Mouse (Mus musculus) common myeloid progenitor, adult 5-6 weeks (primary cell): ENCODE results near the gene Esyt1. TPM values are rescaled to one million over a fixed set of nuclear protein-coding genes. Genes with fewer than 3 reads are reported as not detected.

Experiments
- ATAC-seq: replicated peaks from 2 replicates; pipeline ENCODE4 v1.8.0; 2016; ENCODE audit warnings: low read depth, mild to moderate bottlenecking, moderate TSS enrichment, inconsistent platforms; ENCODE audit not compliant: poor library complexity, severe bottlenecking
- total RNA-seq: library from RNA; stranded (forward); fragments of 200-1000, 187-1606 nt; gene quantifications from 2 replicates; pipeline ENCODE4 v1.2.3, GENCODE M21; 2017

Gene Esyt1
- total RNA-seq, 1 experiment from 2014 or later = 76.6 TPM

DNA sequence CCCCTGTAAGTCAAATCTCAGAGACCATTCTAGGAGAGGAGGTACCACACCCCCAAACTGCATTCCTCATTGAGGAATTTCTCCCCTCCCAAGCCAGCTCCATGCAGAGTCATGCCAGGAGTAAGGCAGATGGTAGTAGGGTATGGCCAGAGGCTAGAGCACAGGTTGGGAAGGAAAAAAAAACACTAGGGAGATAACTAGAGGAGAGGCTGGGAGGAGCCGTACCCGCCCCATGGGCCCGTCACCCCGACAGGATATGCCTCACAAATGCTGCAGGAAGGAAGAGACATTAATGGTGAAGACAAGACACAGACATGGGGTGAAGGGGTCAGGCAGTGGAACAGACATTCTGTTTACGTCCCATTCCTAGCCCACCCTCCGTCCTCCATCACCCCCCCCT, 34.2 kb downstream of the Esyt1 start:
- no peak for ATAC-seq

DNA sequence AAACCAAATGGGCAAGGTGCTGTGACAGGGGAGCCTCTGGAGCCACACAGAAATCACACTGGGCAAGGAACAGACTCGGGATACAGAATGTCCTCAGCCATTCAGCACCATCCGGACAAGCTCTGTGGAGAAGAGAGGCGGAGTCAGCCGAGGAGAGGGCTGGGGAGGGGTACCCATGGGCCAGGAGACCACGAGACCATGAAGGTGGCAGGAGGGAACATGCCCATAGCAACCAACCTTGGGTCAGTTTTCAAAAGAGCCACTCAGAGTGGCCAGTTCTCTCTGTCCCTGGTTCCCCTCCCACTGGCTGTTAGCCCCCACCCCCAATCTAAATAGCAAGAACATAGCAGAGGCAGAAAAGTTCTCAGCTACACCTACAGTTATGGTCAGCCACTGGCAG, 34.8 kb downstream of the Esyt1 start:
- no peak for ATAC-seq

DNA sequence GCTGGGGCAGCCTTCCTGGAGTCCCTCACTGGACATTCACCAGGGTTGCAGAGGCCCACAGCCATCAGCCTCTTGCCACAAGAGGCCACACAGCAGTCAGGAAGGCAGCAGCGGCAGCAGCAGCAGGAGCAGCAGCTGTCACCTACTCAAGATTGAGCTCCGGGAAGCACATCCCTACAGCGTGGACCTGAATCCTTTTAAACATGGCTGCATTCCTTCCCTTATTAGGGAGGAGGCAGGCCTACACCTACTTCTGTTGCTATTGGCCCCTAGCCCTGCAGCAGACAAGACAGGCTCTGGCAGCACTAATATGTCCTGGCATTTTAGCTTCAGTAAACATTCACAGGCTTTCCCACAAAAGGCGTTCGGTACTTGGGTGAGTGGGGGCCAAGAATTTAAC, 35.4 kb downstream of the Esyt1 start:
- ATAC-seq = no peak

DNA sequence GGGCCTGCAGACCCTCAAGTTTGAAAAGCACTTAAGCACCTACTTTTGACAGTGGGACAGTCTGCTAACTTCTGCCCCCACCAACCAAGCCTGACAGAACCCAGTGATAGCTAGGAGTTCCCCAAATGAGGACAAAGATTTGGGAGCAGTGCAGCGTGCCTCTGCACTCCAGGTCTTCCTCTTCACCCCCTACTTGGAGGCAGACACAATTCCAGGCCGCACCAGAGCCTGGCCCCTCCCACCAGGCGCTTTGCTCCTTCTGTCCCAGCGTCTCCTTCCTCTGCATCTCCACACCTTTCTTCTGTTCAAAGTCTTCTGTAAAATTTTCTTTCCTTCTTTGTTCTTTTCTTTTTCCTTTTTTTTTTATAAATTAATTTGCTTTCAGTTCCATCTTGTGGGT, 35.9 kb downstream of the Esyt1 start:
- no peak for ATAC-seq

DNA sequence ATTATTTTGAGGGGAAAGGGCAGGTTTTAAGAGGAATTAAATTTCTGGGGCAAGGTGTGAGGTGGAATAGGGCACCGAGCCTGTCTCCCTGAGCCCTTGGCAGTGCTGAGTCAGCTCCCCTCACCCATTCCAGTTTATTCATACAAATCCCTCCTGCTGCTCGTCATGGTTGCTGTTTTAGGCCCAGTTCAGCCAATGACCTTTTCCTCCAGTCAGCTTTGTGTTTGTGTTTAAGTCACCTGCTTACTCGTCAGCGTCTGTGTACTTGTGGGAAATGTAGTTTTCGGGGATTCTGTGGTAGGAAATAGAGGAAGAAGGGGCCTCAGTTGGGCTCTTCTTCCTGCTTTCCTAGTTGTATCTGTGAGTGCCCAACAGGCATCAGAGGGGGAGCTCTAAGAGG, 36.3 kb downstream of the Esyt1 start:
- no peak for ATAC-seq

DNA sequence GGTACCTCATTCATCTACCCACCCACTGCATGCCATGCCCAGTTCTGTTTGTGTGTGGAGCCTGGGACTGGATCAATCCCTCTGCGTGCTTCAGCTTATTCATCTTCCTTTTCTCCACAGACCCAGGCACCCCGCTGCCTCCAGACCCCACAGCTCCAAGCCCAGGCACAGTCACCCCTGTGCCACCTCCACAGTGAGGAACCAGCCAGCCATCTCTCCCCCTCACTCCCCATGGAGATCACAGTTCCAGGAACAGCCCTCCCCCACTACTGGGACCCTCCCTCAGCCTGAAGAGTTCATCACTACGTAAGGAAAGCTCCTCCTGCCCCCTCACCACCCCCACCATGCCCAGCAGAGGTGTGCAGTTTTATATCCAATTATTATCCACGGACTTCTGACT, 36.9 kb downstream of the Esyt1 start:
- no peak for ATAC-seq

DNA sequence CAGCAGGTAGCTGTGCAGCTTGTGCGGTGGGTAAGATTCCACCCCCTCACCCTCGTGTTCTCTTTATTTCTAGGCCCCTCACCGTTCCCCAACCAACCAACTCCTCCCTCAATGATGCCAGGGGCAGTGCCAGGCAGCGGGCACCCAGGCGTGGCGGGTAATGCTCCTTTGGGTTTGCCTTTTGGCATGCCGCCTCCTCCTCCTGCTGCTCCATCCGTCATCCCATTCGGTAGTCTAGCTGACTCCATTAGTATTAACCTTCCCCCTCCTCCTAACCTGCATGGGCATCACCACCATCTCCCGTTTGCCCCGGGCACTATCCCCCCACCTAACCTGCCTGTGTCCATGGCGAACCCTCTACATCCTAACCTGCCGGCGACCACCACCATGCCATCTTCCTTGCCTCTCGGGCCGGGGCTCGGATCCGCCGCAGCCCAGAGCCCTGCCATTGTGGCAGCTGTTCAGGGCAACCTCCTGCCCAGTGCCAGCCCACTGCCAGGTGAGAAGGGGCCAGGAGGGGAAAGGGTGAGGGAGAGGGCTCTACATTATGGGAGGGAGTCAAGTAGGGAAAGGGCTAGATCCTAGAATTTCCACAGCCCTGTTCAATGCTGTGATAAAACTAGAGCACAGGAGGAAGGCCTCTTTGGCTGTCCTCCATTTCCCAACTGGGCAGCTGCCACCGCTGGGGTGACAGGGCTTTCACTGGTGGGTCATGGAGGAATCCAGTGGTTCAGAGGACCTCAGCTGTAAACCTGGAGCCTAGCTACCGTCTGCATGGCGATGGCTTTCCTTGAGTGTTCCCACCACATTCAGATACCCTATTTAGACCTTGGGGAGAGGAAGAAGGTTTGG, 37.6 kb downstream of the Esyt1 start:
- ATAC-seq = no peak

DNA sequence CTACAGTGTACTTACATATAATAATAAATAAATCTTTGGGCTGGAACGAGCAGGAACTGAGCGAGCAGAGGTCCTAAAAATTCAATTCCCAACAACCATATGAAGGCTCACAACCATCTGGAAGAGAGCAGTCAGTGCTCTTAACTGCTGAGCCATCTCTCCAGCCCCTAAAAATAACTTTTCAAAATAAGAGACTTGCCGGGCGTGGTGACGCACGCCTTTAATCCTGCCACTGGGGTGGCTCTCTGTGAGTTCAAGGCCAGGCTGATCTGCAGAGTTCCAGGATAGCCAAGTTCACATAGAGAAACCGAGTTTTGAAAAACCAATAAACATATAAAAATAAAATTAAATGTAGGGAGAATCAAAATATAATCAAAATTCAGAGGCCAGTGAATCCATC, 39.3 kb downstream of the Esyt1 start:
- no peak for ATAC-seq

DNA sequence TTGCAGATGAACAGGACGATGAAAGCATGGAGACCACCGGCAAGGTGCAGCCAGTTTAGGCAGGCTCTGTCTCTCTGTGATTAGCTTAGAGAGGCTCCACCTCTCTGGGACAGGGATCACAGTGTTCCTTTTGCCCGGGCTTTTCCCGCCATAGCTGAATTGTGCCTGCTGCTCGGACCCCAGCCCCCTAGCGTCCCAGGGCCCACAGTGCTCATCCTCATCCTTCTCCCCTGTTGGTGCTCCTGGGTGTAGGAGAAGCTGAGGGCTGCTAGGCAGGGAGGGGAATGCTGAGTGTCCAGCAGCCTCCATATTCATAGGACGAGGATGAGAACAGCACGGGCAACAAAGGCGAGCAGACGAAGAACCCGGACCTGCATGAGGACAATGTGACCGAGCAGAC, 51.3 kb downstream of the Esyt1 start:
- no peak for ATAC-seq

DNA sequence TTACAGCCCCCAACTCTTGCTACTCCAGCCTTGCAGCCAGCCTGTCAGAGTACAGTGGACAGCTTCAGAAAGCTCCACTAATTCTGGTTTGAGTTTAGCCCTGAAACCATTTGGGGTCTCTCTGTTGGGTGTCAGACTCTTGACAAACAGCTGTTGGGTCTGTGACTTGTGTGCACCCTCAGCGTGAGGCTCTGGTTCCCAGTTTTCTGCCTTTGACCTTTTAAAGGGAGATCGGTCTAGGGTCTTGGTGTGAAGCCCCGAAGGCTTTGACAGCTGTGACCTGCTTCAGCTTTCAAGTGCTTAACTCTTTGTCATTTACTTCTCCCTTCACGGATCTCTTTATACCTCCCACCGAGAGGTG, 65.4 kb downstream of the Esyt1 start:
- ATAC-seq = no peak

Other genes starting within 250 kb of the Esyt1 start
- gene Il23a, start 227.1 kb downstream of the Esyt1 start, total RNA-seq = 0.05 TPM in 1 of 2 replicates, not detected in the other
- gene Pan2, start 222.5 kb downstream of the Esyt1 start, total RNA-seq = 12.8 and 13.7 TPM in 2 replicates
- 94.4 and 114 TPM in 2 replicates for gene Cnpy2, start 203.4 kb downstream of the Esyt1 start, total RNA-seq
- gene Cs, start 188.1 kb downstream of the Esyt1 start, total RNA-seq = 100 and 116 TPM in 2 replicates
- 6.4 and 11.8 TPM in 2 replicates for gene Coq10a, start 156.9 kb downstream of the Esyt1 start, total RNA-seq
- 9.8 and 17.4 TPM in 2 replicates for gene Ankrd52, start 148.8 kb downstream of the Esyt1 start, total RNA-seq
- gene Slc39a5, start 124.6 kb downstream of the Esyt1 start, total RNA-seq = not detected in 2 replicates
- 45.7 and 64.8 TPM in 2 replicates for gene Nabp2, start 114.4 kb downstream of the Esyt1 start, total RNA-seq
- 13.0 and 13.5 TPM in 2 replicates for gene Rnf41, start 114.2 kb downstream of the Esyt1 start, total RNA-seq
- 71.9 and 92.2 TPM in 2 replicates for gene Smarcc2, start 66.6 kb downstream of the Esyt1 start, total RNA-seq
- gene Myl6, start 31.7 kb downstream of the Esyt1 start, total RNA-seq = 1,004 and 1,124 TPM in 2 replicates
- 0.55 TPM in 1 of 2 replicates, not detected in the other for gene Myl6b, start 27.2 kb downstream of the Esyt1 start, total RNA-seq
- 8.6 and 10.6 TPM in 2 replicates for gene Zc3h10, start 21.9 kb upstream of the Esyt1 start, total RNA-seq
- gene Rpl41, start 23.4 kb upstream of the Esyt1 start, total RNA-seq = 3,010 and 3,037 TPM in 2 replicates
- gene Pa2g4, start 40.1 kb upstream of the Esyt1 start, total RNA-seq = 385 and 532 TPM in 2 replicates
- gene Erbb3, start 63.8 kb upstream of the Esyt1 start, total RNA-seq = 1.0 and 1.8 TPM in 2 replicates
- gene Rps26, start 100.9 kb upstream of the Esyt1 start, total RNA-seq = 1,052 and 1,471 TPM in 2 replicates
- gene Ikzf4, start 120.1 kb upstream of the Esyt1 start, total RNA-seq = not detected in 2 replicates
- gene Suox, start 148.2 kb upstream of the Esyt1 start, total RNA-seq = 4.6 and 5.2 TPM in 2 replicates
- gene Rab5b, start 170.4 kb upstream of the Esyt1 start, total RNA-seq = 24.5 and 29.0 TPM in 2 replicates
- not detected in 2 replicates for gene Pmel, start 178.3 kb upstream of the Esyt1 start, total RNA-seq
- gene Cdk2, start 179.2 kb upstream of the Esyt1 start, total RNA-seq = 50.2 and 69.2 TPM in 2 replicates
- gene Dgka, start 219.0 kb upstream of the Esyt1 start, total RNA-seq = 5.3 and 8.4 TPM in 2 replicates
- gene Pym1, start 222.0 kb upstream of the Esyt1 start, total RNA-seq = 37.9 and 50.1 TPM in 2 replicates